Mouse (Mus musculus) midbrain, embryonic 16.5 days (tissue): ENCODE data around the gene Ric1. TPM values are rescaled to one million over a fixed set of nuclear protein-coding genes. Genes with fewer than 3 reads are reported as not detected.

ENCODE experiments used
- ATAC-seq: fragments of 200-750 bp; cut with Nextera tagmentation; 2 replicates; pipeline ENCODE4 v1.8.0; 2017; ENCODE audit warnings: moderate TSS enrichment
- H3K27ac ChIP-seq: fragments of 300-500 bp; sonication (generic); 2 replicates; pipeline ENCODE4 v1.5.1; 2014; ENCODE audit warnings: mild to moderate bottlenecking, low read length, mixed read lengths
- H3K27me3 ChIP-seq: fragments of 300-500 bp; sonication (generic); 2 replicates; pipeline ENCODE4 v1.6.1; 2014; ENCODE audit warnings: low read depth, low read length, mixed read lengths; ENCODE audit not compliant: control insufficient read depth, insufficient read depth
- H3K36me3 ChIP-seq: fragments of 300-500 bp; sonication (generic); 2 replicates; pipeline ENCODE4 v1.6.1; 2014; ENCODE audit warnings: mild to moderate bottlenecking, low read length, moderate library complexity, mixed read lengths; ENCODE audit not compliant: control insufficient read depth, insufficient read depth
- H3K4me1 ChIP-seq: fragments of 300-500 bp; sonication (generic); 2 replicates; pipeline ENCODE4 v1.6.1; 2014; ENCODE audit warnings: mild to moderate bottlenecking, low read length, mixed read lengths; ENCODE audit not compliant: control insufficient read depth, insufficient read depth
- H3K4me2 ChIP-seq: fragments of 300-500 bp; sonication (generic); 2 replicates; pipeline ENCODE4 v1.6.1; 2014; ENCODE audit warnings: mild to moderate bottlenecking, low read length, mixed read lengths
- H3K4me3 ChIP-seq: fragments of 300-500 bp; sonication (generic); 2 replicates; pipeline ENCODE4 v1.5.1; 2014; ENCODE audit warnings: low read depth, mild to moderate bottlenecking, low read length, moderate library complexity, mixed read lengths
- H3K9ac ChIP-seq: fragments of 300-500 bp; sonication (generic); 2 replicates; pipeline ENCODE4 v1.6.1; 2014; ENCODE audit warnings: low read depth, low read length, mixed read lengths
- H3K9me3 ChIP-seq: fragments of 300-500 bp; sonication (generic); replicated peaks from 2 replicates; pipeline ENCODE4 v1.6.1; 2014; ENCODE audit warnings: mild to moderate bottlenecking, low read length, mixed read lengths; ENCODE audit not compliant: control insufficient read depth, poor library complexity, severe bottlenecking
- WGBS: fragments of 180-500 bp; shearing (Covaris S2); extraction: QIAGEN DNeasy Blood & Tissue Kit; methylation state at CpG from one replicate; pipeline ENCODE4 v1.1.7; 2014; 5-methylcytosine and 5-hydroxymethylcytosine counted together
- polyA plus RNA-seq: library from polyadenylated mRNA; unstranded; fragments of >200 nt; fragmentation: Nextera tagmentation; extraction: Ambion mirVana; gene quantifications from 2 replicates; pipeline ENCODE4 v1.2.1, GENCODE M21; 2015

The Ric1 gene
- polyA plus RNA-seq, 1 experiment from 2014 or later: 12.6 TPM

DNA sequence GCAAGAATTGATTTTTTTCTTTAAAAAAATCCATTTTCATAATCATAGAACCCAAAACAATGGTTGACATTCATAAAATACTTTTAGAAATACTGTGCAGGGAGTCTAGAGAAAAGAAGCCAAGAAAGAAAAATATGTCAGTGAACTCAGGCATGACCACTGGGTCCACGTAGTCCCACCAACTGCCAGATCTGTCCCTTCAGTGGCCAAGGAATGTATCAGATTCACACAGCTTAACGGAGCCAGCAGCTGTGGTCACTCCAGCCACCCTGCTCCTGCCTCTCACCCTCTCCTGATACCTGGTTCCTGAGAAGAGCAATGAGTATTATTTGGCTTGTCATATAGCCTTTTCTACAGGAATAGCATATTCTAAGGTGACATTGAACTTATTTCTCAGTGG is 38.7 kb upstream of the Ric1 start:
- Histone ChIP-seq H3K4me3 (no peak overlapping the region), H3K27ac (no peak overlapping the region), H3K9me3 (no peaks in the 10 kb centered on the region), H3K27me3 (no peaks in the 10 kb centered on the region), H3K36me3 (no peaks in the 10 kb centered on the region), H3K9ac (no peak overlapping the region), H3K4me1 (no peaks in the 10 kb centered on the region), H3K4me2 (no peak overlapping the region)
- no peak for ATAC-seq
- 91% methylated on average over 2 of the region's 2 CpGs for WGBS

DNA sequence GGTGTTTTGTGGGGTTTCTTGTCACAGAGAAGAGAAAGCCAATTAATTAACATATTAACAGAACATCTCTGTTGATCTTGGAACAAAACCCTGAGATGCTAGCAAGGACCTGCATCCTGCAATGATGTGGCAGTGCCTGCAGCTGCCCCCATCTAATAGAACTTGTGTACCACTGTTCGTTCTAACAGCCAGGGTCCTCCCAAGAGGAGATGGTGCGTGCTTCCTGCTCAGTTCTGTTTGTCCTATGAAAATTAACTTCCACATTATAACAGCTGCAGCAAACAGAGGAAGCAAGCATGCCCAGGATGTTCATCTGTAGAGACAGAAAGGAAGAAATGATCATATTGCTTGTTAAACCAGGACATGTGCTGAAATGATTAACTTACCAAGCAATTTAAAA is 37.5 kb upstream of the Ric1 start:
- no peak overlapping the region for H3K4me2 ChIP-seq
- no peak overlapping the region for H3K9ac ChIP-seq
- no peak for ATAC-seq
- no peak overlapping the region for H3K27ac ChIP-seq
- H3K4me3 ChIP-seq: no peak overlapping the region
- 70% methylated on average over 2 of the region's 2 CpGs for WGBS
- no peaks in the 10 kb centered on the region for H3K4me1 ChIP-seq
- H3K27me3 ChIP-seq: no peaks in the 10 kb centered on the region
- no peaks in the 10 kb centered on the region for H3K9me3 ChIP-seq
- no peaks in the 10 kb centered on the region for H3K36me3 ChIP-seq

DNA sequence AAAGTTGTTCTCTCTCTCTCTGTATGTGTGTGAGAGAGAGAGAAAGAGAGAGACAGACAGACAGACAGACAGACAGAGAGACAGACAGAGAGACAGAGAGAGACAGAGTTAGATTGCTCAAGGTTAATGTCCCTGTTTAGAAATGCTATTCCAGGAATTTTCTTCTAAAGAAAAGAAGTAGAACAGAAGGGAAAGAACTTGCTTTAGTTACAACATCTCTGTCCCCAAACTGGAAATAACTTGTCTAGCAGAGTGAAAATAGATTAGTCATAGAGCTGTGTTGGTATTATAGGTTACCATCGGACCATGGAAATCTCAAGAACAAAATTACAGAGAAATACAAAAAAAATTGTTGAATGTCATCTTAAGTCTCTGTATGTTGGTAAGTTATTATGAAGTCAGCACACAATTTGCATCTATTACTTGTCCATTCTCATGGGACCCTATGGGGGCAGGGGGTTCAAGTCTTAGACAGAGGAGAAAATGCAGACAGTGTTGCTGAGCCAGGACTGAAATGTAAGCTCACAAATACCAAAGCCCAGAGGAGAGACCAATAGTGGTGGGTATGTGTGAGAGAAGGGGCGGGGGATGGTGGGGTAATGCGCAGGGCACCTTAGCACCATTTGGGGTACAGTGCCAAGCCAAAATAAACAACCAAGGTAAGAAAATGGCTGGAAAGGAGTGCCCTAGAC is 36.7 kb upstream of the Ric1 start:
- no peak for ATAC-seq
- 94% methylated on average over 3 of the region's 3 CpGs for WGBS
- Histone ChIP-seq H3K36me3 (no peaks in the 10 kb centered on the region), H3K9ac (no peak overlapping the region), H3K27me3 (no peaks in the 10 kb centered on the region), H3K4me3 (no peak overlapping the region), H3K4me1 (no peaks in the 10 kb centered on the region), H3K27ac (no peak overlapping the region), H3K9me3 (no peaks in the 10 kb centered on the region), H3K4me2 (no peak overlapping the region)

DNA sequence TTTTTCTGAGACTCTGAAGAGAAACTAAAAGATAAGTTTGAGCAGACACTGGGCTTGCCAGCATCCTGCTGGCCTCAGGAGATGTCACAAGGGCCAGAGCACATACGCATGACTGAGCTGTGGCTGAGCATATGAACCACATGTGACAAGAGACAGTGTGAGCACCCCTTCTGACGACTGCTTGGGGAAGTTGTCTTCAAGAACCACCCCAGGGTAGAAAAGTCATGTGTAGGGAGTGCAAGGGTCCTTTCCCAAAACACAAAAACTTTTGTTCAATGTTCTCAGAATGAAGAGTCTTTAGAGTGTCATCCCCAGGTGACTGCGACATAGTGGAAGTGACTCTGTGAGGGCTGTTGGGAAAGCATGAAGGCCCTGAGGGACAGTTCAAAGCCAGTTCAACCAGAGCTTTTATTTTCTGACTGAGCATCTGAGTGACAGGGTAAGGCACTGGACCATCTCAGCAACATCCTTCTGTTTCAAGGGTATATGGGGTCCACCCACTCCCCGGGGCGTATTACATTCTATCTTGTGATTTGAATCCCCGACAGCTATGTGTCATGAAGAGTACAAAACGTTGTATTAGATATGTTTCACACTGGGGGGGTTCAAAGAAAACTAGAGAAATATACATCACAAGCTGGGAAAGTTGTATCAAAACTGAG is 35.4 kb upstream of the Ric1 start:
- Histone ChIP-seq H3K4me3 (no peak overlapping the region), H3K36me3 (no peaks in the 10 kb centered on the region), H3K4me1 (no peaks in the 10 kb centered on the region), H3K27ac (no peak overlapping the region), H3K9ac (no peak overlapping the region), H3K4me2 (no peak overlapping the region), H3K27me3 (no peaks in the 10 kb centered on the region), H3K9me3 (no peaks in the 10 kb centered on the region)
- WGBS: 83% methylated on average over 7 of the region's 7 CpGs
- ATAC-seq: no peak

DNA sequence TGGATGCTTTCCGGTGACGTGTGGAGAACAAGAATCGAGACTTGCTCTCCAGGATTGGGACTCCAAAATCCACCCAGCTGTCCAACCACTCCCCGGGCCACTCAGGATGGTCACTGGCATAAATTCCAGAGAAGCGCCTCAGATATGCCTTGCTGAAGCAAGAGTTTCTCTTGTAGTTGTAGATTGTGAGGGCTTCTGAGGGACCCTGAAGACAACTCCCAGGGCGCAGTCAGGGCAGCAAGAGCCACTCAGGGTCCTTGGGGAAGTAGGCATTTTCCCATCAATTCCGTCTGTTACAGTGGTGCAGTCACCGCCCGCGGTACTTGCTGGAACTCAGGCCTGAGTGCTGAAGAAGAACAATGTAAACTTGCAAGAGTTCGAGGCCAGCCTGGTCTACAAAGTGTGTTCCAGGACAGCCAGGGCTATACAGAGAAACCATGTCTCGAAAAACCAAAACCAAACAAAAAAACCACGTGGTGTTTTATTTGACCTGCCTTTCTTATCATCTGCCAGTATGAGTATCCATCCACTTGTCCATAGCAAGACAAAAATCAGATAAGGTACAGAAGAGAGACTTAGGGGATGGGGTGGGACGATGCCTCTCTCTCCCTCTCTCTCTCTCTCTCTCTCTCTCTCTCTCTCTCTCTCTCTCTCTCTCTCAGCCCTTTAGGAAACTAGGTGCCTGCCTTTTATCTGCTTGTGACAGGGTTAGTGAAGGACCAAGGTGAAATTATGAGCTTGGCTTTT is 34.6 kb upstream of the Ric1 start:
- 89% methylated on average over 14 of the region's 14 CpGs for WGBS

DNA sequence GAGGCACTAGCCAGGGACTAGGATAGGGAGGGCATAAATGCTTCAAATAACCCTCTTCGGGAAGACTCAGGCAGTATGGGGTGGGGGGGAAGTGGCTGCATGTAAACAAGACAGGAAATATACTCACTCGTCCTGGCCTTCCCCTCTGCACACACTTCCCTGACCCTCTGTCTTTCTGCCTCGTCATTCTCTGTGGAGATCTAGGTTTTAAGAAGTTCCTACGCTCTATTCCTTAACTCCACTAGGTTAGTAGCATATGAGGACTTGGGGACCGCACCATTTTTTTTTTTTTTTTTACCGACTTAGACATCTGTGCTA is 34.0 kb upstream of the Ric1 start:
- Histone ChIP-seq H3K27me3 (no peaks in the 10 kb centered on the region), H3K4me3 (no peak overlapping the region), H3K4me2 (no peak overlapping the region), H3K36me3 (no peaks in the 10 kb centered on the region), H3K9ac (no peak overlapping the region), H3K9me3 (no peaks in the 10 kb centered on the region), H3K4me1 (no peaks in the 10 kb centered on the region), H3K27ac (no peak overlapping the region)
- ATAC-seq: no peak
- 75% methylated on average over 6 of the region's 6 CpGs for WGBS

More for the DNA sequence above, 34.6 kb upstream of the Ric1 start:
- no peak overlapping the region for H3K4me2 ChIP-seq
- no peak overlapping the region for H3K9ac ChIP-seq
- H3K4me1 ChIP-seq: no peaks in the 10 kb centered on the region
- H3K9me3 ChIP-seq: no peaks in the 10 kb centered on the region
- no peaks in the 10 kb centered on the region for H3K27me3 ChIP-seq
- H3K4me3 ChIP-seq: no peak overlapping the region
- ATAC-seq: no peak
- H3K36me3 ChIP-seq: no peaks in the 10 kb centered on the region
- no peak overlapping the region for H3K27ac ChIP-seq

DNA sequence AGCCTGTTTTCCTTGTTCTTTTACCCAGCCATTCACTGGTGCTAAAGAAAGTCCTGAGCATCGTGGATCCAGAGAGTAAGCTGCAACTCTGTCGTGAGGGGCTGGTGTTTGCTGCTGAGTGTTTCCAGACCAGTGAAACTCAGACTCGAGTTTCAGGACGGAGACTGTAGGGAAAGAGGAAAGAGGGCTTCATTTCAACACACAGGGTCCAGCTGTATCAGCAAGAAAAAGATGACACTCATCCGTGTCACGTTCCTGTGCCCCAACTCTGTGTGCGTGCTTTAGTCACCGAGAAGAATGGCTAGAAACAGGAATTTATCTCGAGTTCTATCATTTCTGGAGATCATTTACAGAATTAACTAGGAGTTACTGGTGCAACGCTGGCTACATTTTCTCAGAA is 33.7 kb upstream of the Ric1 start:
- no peaks in the 10 kb centered on the region for H3K9me3 ChIP-seq
- H3K4me3 ChIP-seq: no peak overlapping the region
- H3K4me1 ChIP-seq: no peaks in the 10 kb centered on the region
- no peak overlapping the region for H3K9ac ChIP-seq
- WGBS: 77% methylated on average over 10 of the region's 10 CpGs
- no peak overlapping the region for H3K27ac ChIP-seq
- no peak for ATAC-seq
- H3K4me2 ChIP-seq: no peak overlapping the region
- no peaks in the 10 kb centered on the region for H3K27me3 ChIP-seq
- no peaks in the 10 kb centered on the region for H3K36me3 ChIP-seq

DNA sequence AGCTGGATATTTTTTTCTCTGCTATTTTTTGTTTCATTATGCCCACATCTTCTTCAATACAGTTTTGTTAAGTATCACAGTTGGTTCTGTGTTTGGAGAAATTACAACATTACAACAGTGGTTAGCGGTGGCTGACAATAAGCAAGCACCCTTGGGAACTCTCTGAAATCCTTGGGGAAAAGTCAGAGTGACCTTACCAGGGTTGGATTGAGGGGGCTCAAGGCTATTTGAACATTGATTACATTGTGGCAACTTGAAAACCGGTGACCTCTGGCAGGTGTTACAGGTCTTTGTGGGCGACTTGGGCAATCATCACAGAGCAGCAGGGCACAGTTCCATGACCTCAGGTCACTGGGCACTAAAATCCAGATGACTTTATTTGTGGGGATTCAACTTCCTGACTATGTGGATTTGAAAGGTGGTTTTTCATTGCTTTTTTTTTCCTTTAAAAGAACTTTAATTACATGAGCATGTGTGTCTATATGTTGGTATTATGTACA is 32.2 kb upstream of the Ric1 start:
- Histone ChIP-seq H3K9ac (no peak overlapping the region), H3K36me3 (no peaks in the 10 kb centered on the region), H3K4me3 (no peak overlapping the region), H3K4me1 (no peaks in the 10 kb centered on the region), H3K4me2 (no peak overlapping the region), H3K27me3 (no peaks in the 10 kb centered on the region), H3K27ac (no peak overlapping the region), H3K9me3 (no peaks in the 10 kb centered on the region)
- ATAC-seq: no peak
- WGBS: 78% methylated on average over 3 of the region's 3 CpGs

DNA sequence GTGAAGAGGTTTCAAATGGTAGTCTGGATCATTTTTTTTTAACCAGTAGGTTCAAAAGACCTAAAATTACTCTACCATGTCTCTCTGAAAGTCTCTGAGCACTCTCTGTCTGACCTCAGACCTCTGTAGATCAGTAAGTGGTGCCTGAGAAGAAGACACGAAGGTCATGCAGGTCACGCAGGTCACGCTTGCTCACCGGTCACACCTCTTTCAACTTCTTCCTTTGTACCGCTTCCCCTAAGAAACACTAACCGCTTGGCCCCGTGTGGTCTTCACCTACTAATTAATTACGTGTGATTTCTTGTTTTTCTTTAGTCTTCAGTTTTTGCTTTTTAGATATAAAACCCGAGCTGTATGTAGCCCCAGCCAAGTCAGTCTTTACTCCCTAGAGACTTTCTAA is 30.6 kb upstream of the Ric1 start:
- no peaks in the 10 kb centered on the region for H3K9me3 ChIP-seq
- 76% methylated on average over 9 of the region's 9 CpGs for WGBS
- no peaks in the 10 kb centered on the region for H3K27me3 ChIP-seq
- no peak overlapping the region for H3K27ac ChIP-seq
- no peak for ATAC-seq
- no peaks in the 10 kb centered on the region for H3K4me1 ChIP-seq
- H3K9ac ChIP-seq: no peak overlapping the region
- H3K4me2 ChIP-seq: no peak overlapping the region
- no peaks in the 10 kb centered on the region for H3K36me3 ChIP-seq
- H3K4me3 ChIP-seq: no peak overlapping the region
